Mouse (Mus musculus) myocyte (in vitro differentiated cells): ENCODE measurements at regions not wholly inside any gene's neighbourhood (a gene's known extent, or its start where the extent isn't known, plus 50 kb on each side); places are given as distances from the start of the nearest gene placed in this dataset.

Source experiments
- CEBPB ChIP-seq: IDR thresholded peaks from 2 replicates; pipeline ENCODE4 v1.6.1; 2011; ENCODE audit warnings: mild to moderate bottlenecking, moderate library complexity; ENCODE audit not compliant: poor library complexity, insufficient read depth, severe bottlenecking
- E2F4 ChIP-seq: IDR thresholded peaks from one replicate; pipeline ENCODE4 v1.6.1; 2011; ENCODE audit warnings: mild to moderate bottlenecking, control low read depth, moderate library complexity; ENCODE audit not compliant: insufficient read depth
- MAX ChIP-seq: IDR thresholded peaks from one replicate; pipeline ENCODE4 v1.6.1; 2011; ENCODE audit warnings: low read depth, mild to moderate bottlenecking, control low read depth
- MYOD1 ChIP-seq, 3 experiments: IDR thresholded peaks; one replicate each; pipeline ENCODE4 v1.6.1; 2011; ENCODE audit warnings: control low read depth in 2 of 3, low read depth in 2 of 3, mild to moderate bottlenecking in 2 of 3, moderate library complexity in 1 of 3; ENCODE audit not compliant: insufficient read length in 2 of 3, control insufficient read depth in 1 of 3
- MYOG ChIP-seq, 3 experiments: IDR thresholded peaks; one replicate each; pipeline ENCODE4 v1.6.1; 2011; ENCODE audit warnings: control low read depth in 2 of 3, low read depth in 2 of 3, mild to moderate bottlenecking in 2 of 3; ENCODE audit not compliant: insufficient read length in 2 of 3, control insufficient read depth in 1 of 3, insufficient read depth in 1 of 3
- POLR2A ChIP-seq: IDR thresholded peaks from one replicate; pipeline ENCODE4 v1.6.1; 2011; ENCODE audit warnings: low read depth, mild to moderate bottlenecking, control low read depth, moderate library complexity; ENCODE audit not compliant: insufficient read length
- POLR2AphosphoS2 ChIP-seq: IDR thresholded peaks from one replicate; pipeline ENCODE4 v1.6.1; 2011; ENCODE audit warnings: low read depth, control low read depth; ENCODE audit not compliant: insufficient read length
- REST ChIP-seq: IDR thresholded peaks from one replicate; pipeline ENCODE4 v1.6.1; 2011; ENCODE audit warnings: mild to moderate bottlenecking, control low read depth, moderate library complexity; ENCODE audit not compliant: insufficient read depth, insufficient read length
- SRF ChIP-seq: IDR thresholded peaks from one replicate; pipeline ENCODE4 v1.6.1; 2011; ENCODE audit warnings: low read depth; ENCODE audit not compliant: control insufficient read depth, insufficient read length
- TCF12 ChIP-seq: IDR thresholded peaks from one replicate; pipeline ENCODE4 v1.6.1; 2011; ENCODE audit warnings: mild to moderate bottlenecking, control low read depth; ENCODE audit not compliant: poor library complexity, insufficient read depth, severe bottlenecking
- TCF3 ChIP-seq: IDR thresholded peaks from one replicate; pipeline ENCODE4 v1.6.1; 2011; ENCODE audit warnings: low read depth, control low read depth; ENCODE audit not compliant: insufficient read length
- USF1 ChIP-seq: IDR thresholded peaks from one replicate; pipeline ENCODE4 v1.6.1; 2011; ENCODE audit warnings: low read depth, mild to moderate bottlenecking, control low read depth, moderate library complexity

GRCm38 (mm10) chr1:89332676-89333075 is 121.9 kb upstream of the Agap1 start:
- TF ChIP-seq E2F4: no peak
- no peak for TF ChIP-seq POLR2A
- no peak for TF ChIP-seq POLR2AphosphoS2
- no peak for TF ChIP-seq SRF
- TF ChIP-seq CEBPB: no peak
- no peak for TF ChIP-seq USF1
- no peak for TF ChIP-seq TCF12
- TF ChIP-seq MYOD1 (IDR thresholded peaks at IDR 0.05; ENCODE audit: control insufficient read depth in 1 of 3, insufficient read length in 2 of 3, low read depth in 2 of 3): no peak
- TF ChIP-seq REST: no peak
- TF ChIP-seq MAX: no peak
- TF ChIP-seq MYOG (IDR thresholded peaks at IDR 0.05; ENCODE audit: control insufficient read depth in 1 of 3, insufficient read depth in 1 of 3, insufficient read length in 2 of 3, low read depth in 2 of 3): peak in 1 of 3 experiments; percentile 29
- TF ChIP-seq TCF3: no peak
